Mouse (Mus musculus) cortical plate, adult 2 months (tissue): ENCODE measurements around the gene Tlx3.

ENCODE experiments used
- CTCF ChIP-seq: fragments of 200-500 bp; IDR thresholded peaks from 2 replicates; pipeline ENCODE4 v1.5.1; 2011; ENCODE audit warnings: mild to moderate bottlenecking, control low read depth, low read length; ENCODE audit not compliant: insufficient read depth; ENCODE audit errors: extremely low read depth
- POLR2A ChIP-seq: fragments of 200-500 bp; IDR thresholded peaks from 2 replicates; pipeline ENCODE4 v1.6.1; 2011; ENCODE audit warnings: mild to moderate bottlenecking, low read length, control low read depth; ENCODE audit not compliant: insufficient read depth; ENCODE audit errors: extremely low read depth

DNA sequence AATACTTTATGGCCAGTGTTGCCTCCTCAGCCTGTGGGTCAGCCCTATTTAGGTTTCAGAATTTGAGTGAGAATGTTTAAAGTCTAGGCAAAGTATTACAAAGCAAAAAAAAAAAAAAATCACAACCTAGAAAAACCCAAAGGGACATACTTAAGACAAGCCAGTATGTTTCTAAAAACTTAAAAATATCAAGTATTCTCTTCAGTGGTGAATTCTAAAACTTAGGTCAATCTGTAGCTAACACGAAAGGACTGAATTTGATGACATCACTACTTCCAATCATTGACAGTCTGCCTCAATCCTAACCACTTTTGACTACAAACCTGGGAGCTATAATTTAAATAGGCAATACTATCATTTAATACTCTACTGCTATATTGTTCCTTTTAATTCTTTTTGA, 50.4 kb downstream of the Tlx3 start:
- no peak for TF ChIP-seq POLR2A
- no peak for TF ChIP-seq CTCF
